Mouse (Mus musculus): ENCODE measurements around the gene Pimreg. TPM values are rescaled to one million over a fixed set of nuclear protein-coding genes. Genes with fewer than 3 reads are reported as not detected.
A peak's percentile ranks its signal among the peaks of the same experiment; 100 is the strongest.

Gene Pimreg
- polyA plus RNA-seq, 1 experiment from 2014 or later = 39.3 TPM

DNA sequence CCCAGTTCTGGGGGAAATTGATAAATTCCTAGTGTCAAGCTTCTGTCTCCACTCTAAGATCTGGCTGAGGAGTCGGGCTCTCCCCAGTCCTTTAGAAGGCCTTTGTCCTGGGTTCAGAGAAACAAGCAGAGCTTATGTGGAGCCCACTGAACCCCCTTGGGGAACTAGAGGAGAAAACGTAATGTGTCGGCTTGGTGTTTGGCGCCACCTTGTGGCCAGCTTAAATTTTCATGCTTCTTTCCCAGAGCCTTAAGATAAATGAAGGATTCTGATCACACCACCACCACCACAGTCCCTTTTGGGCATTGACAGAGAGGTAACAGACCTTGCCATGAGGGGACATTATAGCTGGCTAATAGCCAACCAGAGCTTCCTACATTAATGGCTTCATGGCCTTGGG, 3.8 kb upstream of the Pimreg start:
- no peak overlapping the region for H3K4me3 ChIP-seq (replicated peaks; ENCODE audit: low read depth, low read length)
- H3K4me2 ChIP-seq (ENCODE audit: low read length) = no peak overlapping the region
- ATAC-seq (ENCODE audit: low FRiP score, low TSS enrichment) = no peak
- no peak overlapping the region for H3K27ac ChIP-seq (replicated peaks; ENCODE audit: low read depth, low read length)
- H3K9me3 ChIP-seq (ENCODE audit: control insufficient read depth, low read length) = no peaks in the 10 kb centered on the region
- 0 out of 2 replicates have a peak overlapping the region, but pooled peaks have one; percentile 3 for H3K9ac ChIP-seq (replicated peaks; ENCODE audit: low read length)
- peak; percentile 96 for DNase-seq
- no peaks in the 10 kb centered on the region for H3K36me3 ChIP-seq (ENCODE audit: control insufficient read depth, insufficient read depth, low read length)
- peaks cover 30% of the 10 kb centered on the region for H3K4me1 ChIP-seq (ENCODE audit: control insufficient read depth, insufficient read depth, low read length)
- 0% methylated on average over 4 of the region's 4 CpGs for WGBS
- H3K27me3 ChIP-seq (ENCODE audit: control insufficient read depth, insufficient read depth, low read length) = no peaks in the 10 kb centered on the region

DNA sequence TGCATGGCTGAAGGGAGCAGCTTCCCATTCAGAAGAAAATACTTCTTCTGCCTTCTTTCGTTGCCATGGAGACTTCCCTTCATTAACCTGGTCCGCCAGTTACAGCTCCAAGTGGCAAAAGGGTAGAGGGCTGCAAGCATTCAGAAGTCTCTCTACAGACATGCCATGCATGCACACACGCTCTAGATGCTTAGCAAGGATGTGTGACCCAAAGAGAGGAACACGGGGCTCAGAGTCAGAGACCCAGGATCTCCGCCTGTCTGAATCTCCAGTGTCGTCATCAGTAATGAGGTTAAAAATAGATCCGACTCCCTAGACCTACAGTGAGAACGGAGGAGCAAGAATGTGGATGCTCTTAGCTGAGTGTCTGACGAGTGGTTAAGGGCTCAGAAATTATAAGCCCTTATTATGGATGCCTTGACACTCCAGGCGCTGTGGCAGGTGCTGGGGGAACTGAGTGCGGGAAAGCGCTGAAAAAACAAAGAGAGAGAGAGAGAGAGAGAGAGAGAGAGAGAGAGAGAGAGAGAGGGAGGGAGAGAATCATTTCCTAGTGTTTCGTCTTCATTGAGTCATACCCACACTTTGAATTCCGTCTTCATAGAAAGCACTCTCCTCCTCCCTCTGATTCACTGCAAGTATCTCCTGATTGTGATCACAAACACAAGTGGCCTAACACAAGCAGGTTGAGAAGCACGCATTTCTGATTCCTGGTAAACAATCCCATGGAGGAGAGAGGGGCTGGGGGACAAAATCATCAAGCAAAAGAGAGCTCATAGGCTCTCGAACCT, 2.0 kb upstream of the Pimreg start:
- Histone ChIP-seq H3K4me1 (ENCODE audit: control insufficient read depth, insufficient read depth, low read length) (peaks cover 44% of the 10 kb centered on the region), H3K27me3 (ENCODE audit: control insufficient read depth, insufficient read depth, low read length) (no peaks in the 10 kb centered on the region), H3K36me3 (ENCODE audit: control insufficient read depth, insufficient read depth, low read length) (no peaks in the 10 kb centered on the region), H3K4me2 (ENCODE audit: low read length) (peak overlapping the region; percentile 38), H3K9me3 (ENCODE audit: control insufficient read depth, low read length) (no peaks in the 10 kb centered on the region), H3K4me3 (replicated peaks; ENCODE audit: low read depth, low read length) (no peak overlapping the region), H3K9ac (replicated peaks; ENCODE audit: low read length) (peak overlapping the region; percentile 40), H3K27ac (replicated peaks; ENCODE audit: low read depth, low read length) (peak overlapping the region; percentile 60)
- ATAC-seq (ENCODE audit: low FRiP score, low TSS enrichment) (no peak), DNase-seq (peak; percentile 78)
- 14% methylated on average over 16 of the region's 16 CpGs for WGBS

DNA sequence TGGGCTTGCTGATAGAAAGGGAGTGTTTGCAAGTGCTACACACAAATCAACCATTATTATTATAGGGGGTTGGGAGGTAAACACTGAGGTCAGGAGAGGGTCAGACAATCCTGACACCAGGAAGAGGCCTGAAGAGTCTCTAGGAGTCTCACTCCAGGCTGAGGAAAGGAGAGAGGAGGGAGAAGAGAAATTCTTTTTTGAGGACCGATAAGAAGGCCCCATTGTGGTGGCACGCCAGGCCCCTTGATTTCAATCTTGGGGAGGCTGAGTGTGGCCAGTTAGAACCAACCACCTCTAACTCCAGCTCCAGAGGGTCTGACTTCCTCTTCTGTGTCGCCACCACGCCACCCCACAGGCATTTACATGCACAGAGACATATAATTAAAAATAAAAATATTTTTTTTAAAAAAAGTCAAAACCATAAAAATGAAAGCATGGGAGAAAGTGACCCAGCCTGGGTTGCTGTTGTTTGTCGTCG, 503 bp upstream of the Pimreg start:
- no peak for DNase-seq
- H3K27ac ChIP-seq (replicated peaks; ENCODE audit: low read depth, low read length) = 0 out of 2 replicates have a peak overlapping the region, but pooled peaks have one; percentile 62
- WGBS = 14% methylated on average over 6 of the region's 6 CpGs

DNA sequence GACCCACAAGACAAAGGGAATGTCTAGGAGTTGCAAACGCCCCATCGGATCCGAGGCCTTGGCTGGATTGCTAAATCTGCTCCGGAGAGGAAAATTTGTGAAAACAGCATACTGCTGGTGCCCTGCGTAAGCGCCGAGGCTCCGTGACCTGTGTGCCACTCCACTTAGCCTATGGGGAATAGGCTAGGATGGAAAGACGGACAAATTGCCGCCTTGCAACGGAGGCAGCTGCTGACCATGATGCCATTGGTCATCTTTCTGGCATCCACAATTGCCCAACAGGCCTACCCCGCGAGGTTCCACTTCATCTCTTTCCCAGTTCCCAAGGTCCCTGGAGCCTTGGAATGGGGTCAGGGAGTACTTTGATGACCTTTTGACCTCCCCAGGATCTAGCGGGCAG, 799 bp downstream of the Pimreg start:
- Histone ChIP-seq H3K36me3 (ENCODE audit: control insufficient read depth, insufficient read depth, low read length) (no peaks in the 10 kb centered on the region), H3K27ac (replicated peaks; ENCODE audit: low read depth, low read length) (no peak overlapping the region), H3K4me1 (ENCODE audit: control insufficient read depth, insufficient read depth, low read length) (peaks cover 44% of the 10 kb centered on the region), H3K4me2 (ENCODE audit: low read length) (peak overlapping the region; percentile 94), H3K9me3 (ENCODE audit: control insufficient read depth, low read length) (no peaks in the 10 kb centered on the region), H3K4me3 (replicated peaks; ENCODE audit: low read depth, low read length) (peak overlapping the region; percentile 73), H3K9ac (replicated peaks; ENCODE audit: low read length) (peak overlapping the region; percentile 48), H3K27me3 (ENCODE audit: control insufficient read depth, insufficient read depth, low read length) (no peaks in the 10 kb centered on the region)
- WGBS = under 1% methylated on average over 14 of the region's 14 CpGs
- DNase-seq (no peak), ATAC-seq (ENCODE audit: low FRiP score, low TSS enrichment) (no peak)

More for the DNA sequence above, 503 bp upstream of the Pimreg start:
- Histone ChIP-seq H3K4me1 (ENCODE audit: control insufficient read depth, insufficient read depth, low read length) (peaks cover 44% of the 10 kb centered on the region), H3K36me3 (ENCODE audit: control insufficient read depth, insufficient read depth, low read length) (no peaks in the 10 kb centered on the region), H3K9me3 (ENCODE audit: control insufficient read depth, low read length) (no peaks in the 10 kb centered on the region), H3K4me3 (replicated peaks; ENCODE audit: low read depth, low read length) (peak overlapping the region; percentile 73), H3K27me3 (ENCODE audit: control insufficient read depth, insufficient read depth, low read length) (no peaks in the 10 kb centered on the region), H3K9ac (replicated peaks; ENCODE audit: low read length) (peak overlapping the region; percentile 59), H3K4me2 (ENCODE audit: low read length) (peak overlapping the region; percentile 94)
- no peak for ATAC-seq (ENCODE audit: low FRiP score, low TSS enrichment)

DNA sequence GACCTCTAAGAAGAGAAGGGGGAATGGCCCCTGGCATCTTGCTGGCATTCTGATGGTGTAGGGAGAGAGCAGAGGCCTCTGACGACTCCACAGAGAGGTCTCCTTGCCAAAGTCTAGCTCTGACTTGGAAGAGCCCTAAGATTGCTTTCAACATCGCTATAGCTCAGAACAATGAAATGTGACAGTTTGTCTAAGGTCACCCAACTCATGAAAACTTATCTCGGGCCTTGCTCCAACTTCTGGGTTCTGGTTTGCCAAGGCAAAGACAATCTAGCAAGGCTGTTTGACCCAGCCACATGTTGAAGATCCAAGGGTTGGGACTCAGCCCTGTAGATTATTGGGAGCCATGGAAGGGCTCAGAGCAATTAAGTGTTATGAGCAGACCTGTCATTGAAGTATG, 2.4 kb downstream of the Pimreg start:
- H3K27ac ChIP-seq (replicated peaks; ENCODE audit: low read depth, low read length) = no peak overlapping the region
- no peaks in the 10 kb centered on the region for H3K27me3 ChIP-seq (ENCODE audit: control insufficient read depth, insufficient read depth, low read length)
- 90% methylated on average over 3 of the region's 3 CpGs for WGBS
- ATAC-seq (ENCODE audit: low FRiP score, low TSS enrichment) (no peak), DNase-seq (no peak)
- H3K9me3 ChIP-seq (ENCODE audit: control insufficient read depth, low read length) = no peaks in the 10 kb centered on the region
- no peak overlapping the region for H3K4me3 ChIP-seq (replicated peaks; ENCODE audit: low read depth, low read length)
- H3K36me3 ChIP-seq (ENCODE audit: control insufficient read depth, insufficient read depth, low read length) = no peaks in the 10 kb centered on the region
- no peak overlapping the region for H3K9ac ChIP-seq (replicated peaks; ENCODE audit: low read length)
- H3K4me1 ChIP-seq (ENCODE audit: control insufficient read depth, insufficient read depth, low read length) = peaks cover 34% of the 10 kb centered on the region
- H3K4me2 ChIP-seq (ENCODE audit: low read length) = peak overlapping the region; percentile 94; the same call in 1 of the 2 replicates

DNA sequence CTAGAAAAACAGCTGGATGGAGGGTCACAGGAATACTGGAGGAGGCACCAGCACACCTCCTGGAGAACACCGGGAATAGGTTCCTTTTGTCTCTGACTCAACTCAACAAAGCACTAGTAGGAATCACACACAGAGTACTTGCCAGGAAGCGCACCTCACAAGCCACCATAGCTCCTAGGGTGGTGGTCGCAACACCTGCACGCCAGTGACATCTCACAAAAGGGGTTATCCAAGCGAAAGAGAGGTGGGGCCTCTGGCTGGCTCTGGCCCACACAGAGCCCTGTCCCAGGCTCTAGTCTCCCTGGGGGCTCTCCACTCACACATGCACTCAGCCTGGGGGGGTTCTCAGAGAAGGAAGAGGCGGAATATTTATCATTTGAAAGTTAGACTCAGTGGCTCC, 6.9 kb downstream of the Pimreg start:
- no peaks in the 10 kb centered on the region for H3K36me3 ChIP-seq (ENCODE audit: control insufficient read depth, insufficient read depth, low read length)
- 57% methylated on average over 6 of the region's 6 CpGs for WGBS
- no peak for ATAC-seq (ENCODE audit: low FRiP score, low TSS enrichment)
- H3K4me2 ChIP-seq (ENCODE audit: low read length) = no peak overlapping the region
- no peak overlapping the region for H3K27ac ChIP-seq (replicated peaks; ENCODE audit: low read depth, low read length)
- no peak overlapping the region for H3K9ac ChIP-seq (replicated peaks; ENCODE audit: low read length)
- peaks cover 6% of the 10 kb centered on the region for H3K27me3 ChIP-seq (ENCODE audit: control insufficient read depth, insufficient read depth, low read length)
- H3K4me3 ChIP-seq (replicated peaks; ENCODE audit: low read depth, low read length) = no peak overlapping the region
- H3K4me1 ChIP-seq (ENCODE audit: control insufficient read depth, insufficient read depth, low read length) = 0 out of 2 replicates have a peak, but pooled peaks cover 15% of the 10 kb centered on the region
- no peak for DNase-seq
- no peaks in the 10 kb centered on the region for H3K9me3 ChIP-seq (ENCODE audit: control insufficient read depth, low read length)

DNA sequence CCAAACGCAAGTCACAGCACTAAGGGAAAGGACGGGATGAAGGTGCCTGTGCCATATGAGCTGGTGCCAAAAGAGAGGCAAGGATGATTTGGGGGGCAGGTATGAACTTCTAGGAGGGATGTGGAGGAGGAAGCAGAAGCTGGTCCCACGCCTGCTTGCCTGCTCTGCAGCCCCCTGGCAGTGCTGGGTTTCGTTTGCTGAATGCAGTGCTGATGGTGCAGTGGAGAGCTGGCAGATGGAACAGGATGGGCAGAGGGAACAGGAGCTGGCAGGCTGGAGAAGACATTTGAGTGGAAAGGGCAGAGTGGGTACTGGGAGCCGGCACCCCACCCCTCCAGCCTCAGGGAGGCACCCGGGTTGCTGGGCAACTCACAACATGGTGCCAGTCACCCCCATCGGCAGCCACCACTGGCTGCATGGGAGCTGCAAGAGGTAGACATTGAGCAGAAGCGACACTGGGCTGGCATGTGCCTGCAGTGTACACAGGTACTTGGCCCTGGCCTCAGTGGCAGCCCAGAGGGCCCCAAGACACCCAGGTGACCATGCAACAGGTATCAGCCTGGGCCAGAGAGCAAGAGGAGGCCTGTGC, 7.4 kb downstream of the Pimreg start:
- no peak overlapping the region for H3K4me3 ChIP-seq (replicated peaks; ENCODE audit: low read depth, low read length)
- WGBS = 63% methylated on average over 8 of the region's 8 CpGs
- no peaks in the 10 kb centered on the region for H3K9me3 ChIP-seq (ENCODE audit: control insufficient read depth, low read length)
- H3K9ac ChIP-seq (replicated peaks; ENCODE audit: low read length) = no peak overlapping the region
- no peaks in the 10 kb centered on the region for H3K36me3 ChIP-seq (ENCODE audit: control insufficient read depth, insufficient read depth, low read length)
- no peak overlapping the region for H3K4me2 ChIP-seq (ENCODE audit: low read length)
- H3K4me1 ChIP-seq (ENCODE audit: control insufficient read depth, insufficient read depth, low read length) = 0 out of 2 replicates have a peak, but pooled peaks cover 13% of the 10 kb centered on the region
- ATAC-seq (ENCODE audit: low FRiP score, low TSS enrichment) = no peak
- DNase-seq = no peak
- no peak overlapping the region for H3K27ac ChIP-seq (replicated peaks; ENCODE audit: low read depth, low read length)
- H3K27me3 ChIP-seq (ENCODE audit: control insufficient read depth, insufficient read depth, low read length) = peaks cover 6% of the 10 kb centered on the region

DNA sequence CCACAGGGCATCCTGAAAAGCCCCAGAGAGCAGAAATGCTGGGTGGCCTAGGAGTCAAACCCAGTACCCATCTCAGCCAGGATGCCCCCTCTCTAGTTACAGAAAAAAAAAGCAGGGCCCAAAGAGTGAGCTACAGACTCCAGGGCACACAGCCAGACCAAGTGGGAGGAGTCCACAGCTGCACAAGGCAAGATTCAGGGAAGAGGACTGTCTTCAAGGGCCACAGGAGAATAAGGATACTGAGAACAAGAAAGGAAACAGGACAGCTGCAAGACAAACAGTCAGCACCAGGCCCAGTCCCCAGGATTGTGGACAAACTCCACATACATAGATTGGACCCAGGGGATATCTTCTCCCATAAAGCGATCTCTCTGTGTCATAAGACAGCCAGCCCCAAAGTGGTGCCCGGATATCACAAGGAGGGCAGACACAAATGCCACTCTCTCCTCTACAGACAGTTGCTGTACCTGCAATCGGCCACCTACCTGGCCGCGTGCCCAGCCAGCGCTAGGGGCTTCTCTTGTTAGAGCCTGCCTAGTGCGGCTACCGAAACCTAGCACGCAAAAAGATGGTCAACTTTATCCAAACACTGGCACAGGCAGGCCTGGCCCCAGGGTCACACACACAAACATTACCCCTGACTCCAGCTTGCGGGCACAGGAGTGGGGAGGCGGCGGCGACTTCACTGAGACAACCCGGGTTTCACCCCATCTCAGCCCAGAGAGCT, 8.5 kb downstream of the Pimreg start:
- WGBS = 26% methylated on average over 14 of the region's 14 CpGs
- peaks cover 6% of the 10 kb centered on the region for H3K27me3 ChIP-seq (ENCODE audit: control insufficient read depth, insufficient read depth, low read length)
- H3K27ac ChIP-seq (replicated peaks; ENCODE audit: low read depth, low read length) = 0 out of 2 replicates have a peak overlapping the region, but pooled peaks have one; percentile 79
- no peaks in the 10 kb centered on the region for H3K36me3 ChIP-seq (ENCODE audit: control insufficient read depth, insufficient read depth, low read length)
- H3K4me1 ChIP-seq (ENCODE audit: control insufficient read depth, insufficient read depth, low read length) = 0 out of 2 replicates have a peak, but pooled peaks cover 8% of the 10 kb centered on the region
- peak overlapping the region; percentile 64 for H3K4me2 ChIP-seq (ENCODE audit: low read length)
- peak overlapping the region; percentile 69 for H3K9ac ChIP-seq (replicated peaks; ENCODE audit: low read length)
- ATAC-seq (ENCODE audit: low FRiP score, low TSS enrichment) = no peak
- no peaks in the 10 kb centered on the region for H3K9me3 ChIP-seq (ENCODE audit: control insufficient read depth, low read length)
- DNase-seq = peak; percentile 46
- peak overlapping the region; percentile 52 for H3K4me3 ChIP-seq (replicated peaks; ENCODE audit: low read depth, low read length)
